Mouse (Mus musculus) midbrain, embryonic 16.5 days (tissue): ENCODE measurements around the gene Gle1. TPM values are rescaled to one million over a fixed set of nuclear protein-coding genes. Genes with fewer than 3 reads are reported as not detected.
"Not testable (repeated sequence)": the region's sequence is repeated elsewhere in the genome, so short reads cannot be mapped to it uniquely, and the experiment has no call there.

Source experiments
- ATAC-seq: fragments of 200-750 bp; cut with Nextera tagmentation; 2 replicates; pipeline ENCODE4 v1.8.0; 2017; ENCODE audit warnings: moderate TSS enrichment
- H3K27ac ChIP-seq: fragments of 300-500 bp; sonication (generic); 2 replicates; pipeline ENCODE4 v1.5.1; 2014; ENCODE audit warnings: mild to moderate bottlenecking, low read length, mixed read lengths
- H3K27me3 ChIP-seq: fragments of 300-500 bp; sonication (generic); 2 replicates; pipeline ENCODE4 v1.6.1; 2014; ENCODE audit warnings: low read depth, low read length, mixed read lengths; ENCODE audit not compliant: control insufficient read depth, insufficient read depth
- H3K36me3 ChIP-seq: fragments of 300-500 bp; sonication (generic); 2 replicates; pipeline ENCODE4 v1.6.1; 2014; ENCODE audit warnings: mild to moderate bottlenecking, low read length, moderate library complexity, mixed read lengths; ENCODE audit not compliant: control insufficient read depth, insufficient read depth
- H3K4me1 ChIP-seq: fragments of 300-500 bp; sonication (generic); 2 replicates; pipeline ENCODE4 v1.6.1; 2014; ENCODE audit warnings: mild to moderate bottlenecking, low read length, mixed read lengths; ENCODE audit not compliant: control insufficient read depth, insufficient read depth
- H3K4me2 ChIP-seq: fragments of 300-500 bp; sonication (generic); 2 replicates; pipeline ENCODE4 v1.6.1; 2014; ENCODE audit warnings: mild to moderate bottlenecking, low read length, mixed read lengths
- H3K4me3 ChIP-seq: fragments of 300-500 bp; sonication (generic); 2 replicates; pipeline ENCODE4 v1.5.1; 2014; ENCODE audit warnings: low read depth, mild to moderate bottlenecking, low read length, moderate library complexity, mixed read lengths
- H3K9ac ChIP-seq: fragments of 300-500 bp; sonication (generic); 2 replicates; pipeline ENCODE4 v1.6.1; 2014; ENCODE audit warnings: low read depth, low read length, mixed read lengths
- H3K9me3 ChIP-seq: fragments of 300-500 bp; sonication (generic); replicated peaks from 2 replicates; pipeline ENCODE4 v1.6.1; 2014; ENCODE audit warnings: mild to moderate bottlenecking, low read length, mixed read lengths; ENCODE audit not compliant: control insufficient read depth, poor library complexity, severe bottlenecking
- WGBS: fragments of 180-500 bp; shearing (Covaris S2); extraction: QIAGEN DNeasy Blood & Tissue Kit; methylation state at CpG from one replicate; pipeline ENCODE4 v1.1.7; 2014; 5-methylcytosine and 5-hydroxymethylcytosine counted together
- polyA plus RNA-seq: library from polyadenylated mRNA; unstranded; fragments of >200 nt; fragmentation: Nextera tagmentation; extraction: Ambion mirVana; gene quantifications from 2 replicates; pipeline ENCODE4 v1.2.1, GENCODE M21; 2015

Gle1 gene
- polyA plus RNA-seq, 1 experiment from 2014 or later, result 65.3 TPM

DNA sequence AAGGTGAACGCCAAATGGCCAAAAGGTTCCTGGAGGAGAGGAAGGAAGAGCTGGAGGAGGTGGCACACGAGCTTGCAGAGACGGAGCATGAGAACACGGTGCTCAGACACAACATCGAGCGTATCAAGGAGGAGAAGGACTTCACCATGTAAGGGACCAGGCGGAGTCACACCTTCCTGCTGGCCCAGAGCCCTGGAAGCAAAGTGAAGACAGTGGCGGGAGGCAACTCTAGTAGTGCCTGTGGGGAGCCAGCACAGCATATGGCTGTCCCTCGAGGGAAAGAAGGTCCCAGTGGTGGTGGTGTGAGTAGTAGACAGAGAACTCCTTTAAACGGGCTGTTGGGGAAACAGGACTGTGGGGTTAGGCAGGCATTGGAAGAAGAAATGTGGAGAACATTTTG, 33.0 kb upstream of the Gle1 start:
- 91% methylated on average over 10 of the region's 10 CpGs for WGBS
- no peak overlapping the region for H3K27ac ChIP-seq
- no peaks in the 10 kb centered on the region for H3K27me3 ChIP-seq
- no peaks in the 10 kb centered on the region for H3K4me1 ChIP-seq
- H3K4me2 ChIP-seq, result no peak overlapping the region
- H3K9me3 ChIP-seq, result no peaks in the 10 kb centered on the region
- H3K36me3 ChIP-seq, result peaks cover 37% of the 10 kb centered on the region
- ATAC-seq, result no peak
- no peak overlapping the region for H3K4me3 ChIP-seq
- no peak overlapping the region for H3K9ac ChIP-seq

DNA sequence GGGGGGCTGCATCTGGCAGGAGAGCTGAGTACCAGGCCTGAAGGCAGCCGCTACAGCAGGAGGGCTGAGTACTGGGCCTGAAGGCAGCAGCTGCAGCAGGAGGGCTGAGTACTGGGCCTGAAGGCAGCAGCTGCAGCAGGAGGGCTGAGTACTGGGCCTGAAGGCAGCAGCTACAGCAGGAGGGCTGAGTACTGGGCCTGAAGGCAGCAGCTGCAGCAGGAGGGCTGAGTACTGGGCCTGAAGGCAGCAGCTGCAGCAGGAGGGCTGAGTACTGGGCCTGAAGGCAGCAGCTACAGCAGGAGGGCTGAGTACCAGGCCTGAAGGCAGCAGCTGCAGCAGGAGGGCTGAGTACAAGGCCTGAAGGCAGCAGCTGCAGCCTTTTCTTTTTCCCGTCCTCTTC, 27.1 kb upstream of the Gle1 start:
- 94% methylated on average over 2 of the region's 2 CpGs for WGBS
- H3K4me3 ChIP-seq, H3K4me1 ChIP-seq, H3K27ac ChIP-seq, ATAC-seq, H3K9me3 ChIP-seq, H3K4me2 ChIP-seq, H3K9ac ChIP-seq, H3K27me3 ChIP-seq: not testable (repeated sequence)
- H3K36me3 ChIP-seq, result peaks cover 34% of the 10 kb centered on the region

- peaks cover 38% of the 10 kb centered on the region for H3K36me3 ChIP-seq
- no peak for ATAC-seq
- no peak overlapping the region for H3K9ac ChIP-seq
- H3K4me1 ChIP-seq, result no peaks in the 10 kb centered on the region
- WGBS, result 85% methylated on average over 2 of the region's 2 CpGs
- no peak overlapping the region for H3K4me2 ChIP-seq
- no peak overlapping the region for H3K27ac ChIP-seq
- H3K4me3 ChIP-seq, result no peak overlapping the region
- H3K27me3 ChIP-seq, result no peaks in the 10 kb centered on the region
- H3K9me3 ChIP-seq, result no peaks in the 10 kb centered on the region
These were observed 25.2 kb upstream of the Gle1 start for GRCm38 (mm10) chr2:29910042-29910441.

DNA sequence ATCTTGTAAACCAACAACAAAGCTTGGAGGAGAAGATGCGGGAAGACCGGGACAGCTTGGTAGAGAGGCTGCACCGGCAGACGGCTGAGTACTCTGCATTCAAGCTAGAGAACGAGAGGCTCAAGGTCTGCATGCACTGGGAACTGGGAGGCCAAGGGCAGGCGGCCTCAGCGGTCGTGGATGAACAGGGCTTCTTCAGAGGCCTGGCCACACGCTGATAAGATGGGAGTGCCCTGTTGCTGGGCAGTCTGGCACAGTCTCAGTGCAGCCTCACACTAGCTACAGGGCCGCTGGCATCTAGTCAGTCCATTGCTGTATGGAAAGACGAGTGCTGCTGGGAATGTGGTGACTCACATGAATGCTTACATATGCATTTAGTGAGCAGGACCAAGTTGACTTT, 17.6 kb upstream of the Gle1 start:
- Histone ChIP-seq H3K4me1 (no peaks in the 10 kb centered on the region), H3K27me3 (no peaks in the 10 kb centered on the region), H3K4me2 (no peak overlapping the region), H3K9me3 (no peaks in the 10 kb centered on the region), H3K27ac (no peak overlapping the region), H3K36me3 (peaks cover 57% of the 10 kb centered on the region), H3K9ac (no peak overlapping the region), H3K4me3 (no peak overlapping the region)
- ATAC-seq, result no peak
- 93% methylated on average over 11 of the region's 11 CpGs for WGBS

GRCm38 (mm10) chr2:29922011-29922410, 13.2 kb upstream of the Gle1 start:
- Histone ChIP-seq H3K4me2 (no peak overlapping the region), H3K27me3 (no peaks in the 10 kb centered on the region), H3K27ac (no peak overlapping the region), H3K4me3 (no peak overlapping the region), H3K9me3 (no peaks in the 10 kb centered on the region), H3K36me3 (peaks cover 53% of the 10 kb centered on the region), H3K4me1 (no peaks in the 10 kb centered on the region), H3K9ac (no peak overlapping the region)
- WGBS, result 71% methylated on average over 11 of the region's 11 CpGs
- ATAC-seq, result no peak

GRCm38 (mm10) chr2:29926542-29926941, 8.7 kb upstream of the Gle1 start:
- H3K4me3 ChIP-seq, result no peak overlapping the region
- H3K27me3 ChIP-seq, result no peaks in the 10 kb centered on the region
- H3K9me3 ChIP-seq, result no peaks in the 10 kb centered on the region
- no peak overlapping the region for H3K9ac ChIP-seq
- 90% methylated on average over 5 of the region's 5 CpGs for WGBS
- H3K4me1 ChIP-seq, result no peaks in the 10 kb centered on the region
- ATAC-seq, result no peak
- H3K4me2 ChIP-seq, result no peak overlapping the region
- peaks cover 53% of the 10 kb centered on the region for H3K36me3 ChIP-seq
- H3K27ac ChIP-seq, result no peak overlapping the region

GRCm38 (mm10) chr2:29930506-29930905, 4.7 kb upstream of the Gle1 start:
- Histone ChIP-seq H3K27me3 (no peaks in the 10 kb centered on the region), H3K4me3 (no peak overlapping the region), H3K36me3 (peaks cover 32% of the 10 kb centered on the region), H3K4me1 (no peaks in the 10 kb centered on the region), H3K27ac (no peak overlapping the region), H3K9ac (no peak overlapping the region), H3K4me2 (no peak overlapping the region), H3K9me3 (no peaks in the 10 kb centered on the region)
- ATAC-seq, result no peak
- 89% methylated on average over 10 of the region's 10 CpGs for WGBS

DNA sequence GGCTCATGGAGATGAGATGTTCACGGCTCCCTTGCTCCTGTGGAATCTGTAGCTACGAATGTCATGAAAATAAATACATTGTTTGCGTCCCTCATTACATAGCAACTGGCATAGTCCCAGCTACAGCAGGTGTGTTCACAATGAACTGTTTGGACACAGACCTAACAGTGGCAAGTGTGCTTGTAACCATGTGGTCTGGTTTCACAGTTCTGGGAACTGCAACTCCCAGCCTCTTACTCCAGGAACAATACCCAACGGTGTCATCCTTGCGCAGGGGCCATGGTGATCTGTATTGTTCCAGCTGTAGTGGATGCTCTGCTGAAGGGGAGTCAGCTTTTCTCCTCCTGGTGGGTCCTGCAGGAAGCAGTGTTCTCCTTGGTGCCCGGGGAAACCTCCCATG, 4.0 kb upstream of the Gle1 start:
- Histone ChIP-seq H3K4me3 (no peak overlapping the region), H3K9me3 (no peaks in the 10 kb centered on the region), H3K4me1 (peaks cover 6% of the 10 kb centered on the region), H3K4me2 (no peak overlapping the region), H3K27ac (no peak overlapping the region), H3K36me3 (peaks cover 25% of the 10 kb centered on the region), H3K27me3 (no peaks in the 10 kb centered on the region), H3K9ac (no peak overlapping the region)
- WGBS, result 85% methylated on average over 6 of the region's 6 CpGs
- no peak for ATAC-seq

DNA sequence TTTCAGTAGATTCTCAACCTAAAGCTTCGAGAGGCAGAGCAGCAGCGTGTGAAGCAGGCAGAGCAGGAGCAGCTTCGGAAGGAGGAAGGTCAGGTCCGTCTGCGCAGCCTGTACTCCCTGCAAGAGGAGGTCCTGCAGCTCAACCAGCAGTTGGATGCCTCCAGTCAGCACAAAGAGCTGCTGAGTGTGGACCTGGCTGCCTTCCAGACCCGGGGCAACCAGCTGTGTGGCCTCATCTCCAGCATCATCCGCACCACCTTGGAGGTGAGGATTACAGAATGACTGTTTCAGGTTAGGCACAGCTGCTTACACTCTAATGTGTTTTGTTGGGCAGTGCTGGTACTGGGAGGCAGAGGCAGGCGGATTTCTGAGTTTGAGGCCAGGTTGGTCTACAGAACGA, 4.8 kb downstream of the Gle1 start:
- Histone ChIP-seq H3K4me3 (no peak overlapping the region), H3K27ac (no peak overlapping the region), H3K9me3 (no peaks in the 10 kb centered on the region), H3K36me3 (peaks cover 35% of the 10 kb centered on the region), H3K9ac (no peak overlapping the region), H3K27me3 (no peaks in the 10 kb centered on the region), H3K4me1 (peaks cover 7% of the 10 kb centered on the region), H3K4me2 (no peak overlapping the region)
- ATAC-seq, result no peak
- 93% methylated on average over 9 of the region's 9 CpGs for WGBS

DNA sequence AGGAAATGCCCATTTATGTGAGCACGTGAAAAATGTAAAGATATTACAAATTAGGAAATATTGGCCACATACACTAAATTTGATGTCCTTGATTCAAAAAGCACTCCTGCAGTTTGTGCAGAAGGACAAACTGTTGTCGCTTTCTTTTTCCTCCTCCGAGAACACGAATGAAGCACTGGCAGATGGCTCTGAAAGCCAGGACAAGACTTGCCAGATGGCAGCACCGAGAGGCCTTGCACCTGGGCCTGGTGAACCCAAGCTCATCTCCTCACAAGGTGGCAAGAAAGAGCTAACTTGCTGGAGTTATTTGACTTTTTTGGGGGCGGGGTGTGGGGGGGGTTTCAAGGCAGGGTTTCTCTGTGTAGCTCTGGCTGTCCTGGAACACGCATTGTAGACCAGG, 5.6 kb downstream of the Gle1 start:
- H3K36me3 ChIP-seq, result peaks cover 36% of the 10 kb centered on the region
- H3K4me1 ChIP-seq, result peaks cover 5% of the 10 kb centered on the region
- no peak overlapping the region for H3K9ac ChIP-seq
- WGBS, result 93% methylated on average over 7 of the region's 7 CpGs
- no peak overlapping the region for H3K4me3 ChIP-seq
- no peak overlapping the region for H3K4me2 ChIP-seq
- no peaks in the 10 kb centered on the region for H3K27me3 ChIP-seq
- no peak for ATAC-seq
- H3K27ac ChIP-seq, result no peak overlapping the region
- no peaks in the 10 kb centered on the region for H3K9me3 ChIP-seq
